Mouse (Mus musculus): ENCODE results near the gene Uchl5. TPM values are rescaled to one million over a fixed set of nuclear protein-coding genes. Genes with fewer than 3 reads are reported as not detected.

Gene Uchl5
- polyA plus RNA-seq, 1 experiment = 55.4 TPM

GRCm38 (mm10) chr1:143837681-143838080 is 60.6 kb downstream of the Uchl5 start:
- TF ChIP-seq CTCF (IDR thresholded peaks at IDR 0.05; ENCODE audit: low read depth, low read length) (no peak), POLR2A (IDR thresholded peaks at IDR 0.05; ENCODE audit: borderline replicate concordance, low read depth, low read length) (no peak)
- Histone ChIP-seq H3K27ac (ENCODE audit: insufficient read depth, low read depth, low read length) (no peak overlapping the region), H3K4me1 (ENCODE audit: control insufficient read depth, insufficient read depth, low read length) (0 out of 2 replicates have a peak, but pooled peaks cover 5% of the 10 kb centered on the region), H3K4me3 (ENCODE audit: insufficient read depth, low read length) (no peak overlapping the region)

DNA sequence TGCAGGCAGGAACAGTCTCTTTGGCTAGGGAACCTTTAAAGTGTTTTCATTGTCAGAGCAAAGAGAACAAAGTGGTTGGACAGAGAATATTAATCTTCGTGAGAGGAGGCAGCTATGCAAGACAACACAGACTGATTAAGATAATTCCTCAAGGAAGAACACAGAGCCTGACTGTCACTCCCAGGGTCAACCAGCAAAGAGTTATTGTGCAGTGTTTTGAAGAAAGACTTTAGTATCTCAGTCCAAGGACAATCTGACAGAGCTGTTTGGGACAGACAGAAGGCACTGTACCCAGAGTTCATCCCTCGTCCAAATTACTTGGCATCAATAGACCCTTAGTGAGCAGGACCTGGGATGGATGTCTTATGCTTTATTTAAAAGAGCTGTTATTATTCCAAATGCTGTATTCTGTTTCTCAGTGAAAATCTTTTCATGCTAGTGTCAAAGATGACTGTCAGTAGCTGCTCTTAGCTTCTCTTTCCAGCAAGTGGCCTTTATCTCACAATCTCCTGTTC is 61.9 kb downstream of the Uchl5 start:
- TF ChIP-seq CTCF (IDR thresholded peaks at IDR 0.05; ENCODE audit: low read depth, low read length) = no peak
- TF ChIP-seq POLR2A (IDR thresholded peaks at IDR 0.05; ENCODE audit: borderline replicate concordance, low read depth, low read length) = no peak
- H3K4me3 ChIP-seq (ENCODE audit: insufficient read depth, low read length) = no peak overlapping the region
- H3K27ac ChIP-seq (ENCODE audit: insufficient read depth, low read depth, low read length) = no peak overlapping the region

DNA sequence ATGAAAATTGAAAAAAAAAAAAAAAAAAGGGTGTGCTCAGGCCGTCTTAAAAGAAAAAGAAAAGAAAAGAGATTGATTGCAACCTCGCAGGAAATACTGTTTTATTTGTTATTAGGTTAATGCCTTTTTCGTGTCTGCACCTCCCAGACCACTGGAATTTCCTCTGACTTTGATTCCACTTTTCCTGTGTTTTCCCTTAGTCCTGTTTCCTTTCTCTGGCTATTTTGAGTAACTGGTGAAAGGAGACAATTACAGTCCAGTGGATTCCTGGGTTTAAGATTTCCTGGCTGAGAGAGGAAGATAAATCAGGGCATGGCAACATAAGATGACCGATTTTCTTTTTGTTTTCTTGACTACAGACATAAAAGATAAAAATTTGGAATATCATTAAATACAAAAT is 75.3 kb downstream of the Uchl5 start:
- H3K27ac ChIP-seq (ENCODE audit: insufficient read depth, low read depth, low read length) = no peak overlapping the region
- no peak overlapping the region for H3K4me3 ChIP-seq (ENCODE audit: insufficient read depth, low read length)
- TF ChIP-seq CTCF (IDR thresholded peaks at IDR 0.05; ENCODE audit: low read depth, low read length) = no peak
- TF ChIP-seq POLR2A (IDR thresholded peaks at IDR 0.05; ENCODE audit: borderline replicate concordance, low read depth, low read length) = no peak
- 0 out of 2 replicates have a peak, but pooled peaks cover 6% of the 10 kb centered on the region for H3K4me1 ChIP-seq (ENCODE audit: control insufficient read depth, insufficient read depth, low read length)

More for the DNA sequence above, 61.9 kb downstream of the Uchl5 start:
- 0 out of 2 replicates have a peak, but pooled peaks cover 5% of the 10 kb centered on the region for H3K4me1 ChIP-seq (ENCODE audit: control insufficient read depth, insufficient read depth, low read length)

GRCm38 (mm10) chr1:143852779-143853358 is 75.8 kb downstream of the Uchl5 start:
- Histone ChIP-seq H3K27ac (ENCODE audit: insufficient read depth, low read depth, low read length) (no peak overlapping the region), H3K4me3 (ENCODE audit: insufficient read depth, low read length) (no peak overlapping the region), H3K4me1 (ENCODE audit: control insufficient read depth, insufficient read depth, low read length) (0 out of 2 replicates have a peak, but pooled peaks cover 6% of the 10 kb centered on the region)
- TF ChIP-seq POLR2A (IDR thresholded peaks at IDR 0.05; ENCODE audit: borderline replicate concordance, low read depth, low read length) (no peak), CTCF (IDR thresholded peaks at IDR 0.05; ENCODE audit: low read depth, low read length) (no peak)

DNA sequence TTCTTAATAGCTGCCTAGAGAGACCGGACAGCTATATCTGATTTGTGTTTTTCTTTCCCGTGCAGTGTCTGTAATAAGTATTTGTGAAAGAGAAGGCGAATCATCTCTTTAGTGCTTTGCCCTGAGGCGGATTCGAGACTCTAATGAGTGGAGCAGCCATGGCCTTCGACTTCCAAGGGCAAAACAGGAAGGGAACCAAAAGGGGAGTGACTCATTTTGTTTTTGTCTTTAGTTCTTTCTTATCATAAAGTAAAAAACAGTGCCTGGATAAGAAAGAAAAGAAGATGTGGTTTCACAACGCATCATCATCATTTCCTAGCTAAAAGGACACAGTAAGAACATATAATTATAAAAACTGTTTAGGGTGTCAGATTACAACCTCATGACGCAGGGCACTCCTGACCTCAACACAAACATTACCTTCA is 76.6 kb downstream of the Uchl5 start:
- Histone ChIP-seq H3K27ac (ENCODE audit: insufficient read depth, low read depth, low read length) (no peak overlapping the region), H3K4me1 (ENCODE audit: control insufficient read depth, insufficient read depth, low read length) (0 out of 2 replicates have a peak, but pooled peaks cover 6% of the 10 kb centered on the region), H3K4me3 (ENCODE audit: insufficient read depth, low read length) (no peak overlapping the region)
- no peak for TF ChIP-seq CTCF (IDR thresholded peaks at IDR 0.05; ENCODE audit: low read depth, low read length)
- TF ChIP-seq POLR2A (IDR thresholded peaks at IDR 0.05; ENCODE audit: borderline replicate concordance, low read depth, low read length) = no peak

DNA sequence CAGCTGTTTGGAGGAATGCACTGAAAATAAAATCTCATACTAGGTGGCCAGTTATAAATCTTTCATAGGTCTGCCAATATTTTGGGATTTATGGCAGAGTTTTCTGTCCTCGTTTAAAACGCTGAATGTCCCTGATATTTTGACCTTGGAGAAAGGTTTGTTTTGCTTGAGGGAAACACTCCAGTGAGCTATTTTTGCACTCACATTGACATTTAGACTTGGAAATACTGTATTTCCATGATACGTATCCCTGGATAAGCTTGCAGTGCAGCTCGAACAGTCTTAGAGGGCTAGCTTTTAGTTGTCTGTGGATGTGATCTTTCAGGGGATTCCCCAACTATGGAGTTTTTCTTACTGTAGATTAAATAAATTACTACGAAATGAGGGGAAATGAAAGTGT is 78.6 kb downstream of the Uchl5 start:
- Histone ChIP-seq H3K4me1 (ENCODE audit: control insufficient read depth, insufficient read depth, low read length) (0 out of 2 replicates have a peak, but pooled peaks cover 6% of the 10 kb centered on the region), H3K27ac (ENCODE audit: insufficient read depth, low read depth, low read length) (no peak overlapping the region), H3K4me3 (ENCODE audit: insufficient read depth, low read length) (no peak overlapping the region)
- TF ChIP-seq POLR2A (IDR thresholded peaks at IDR 0.05; ENCODE audit: borderline replicate concordance, low read depth, low read length) = no peak
- TF ChIP-seq CTCF (IDR thresholded peaks at IDR 0.05; ENCODE audit: low read depth, low read length) = no peak

Other genes with a start within 250 kb of the Uchl5 start
- not detected in 2 replicates for gene B3galt2, start 136.6 kb upstream of the Uchl5 start, polyA plus RNA-seq (2012; ENCODE audit: insufficient read depth, insufficient read length, missing spikeins)
- 32.7 TPM in 2 replicates for gene Cdc73, start 74.4 kb upstream of the Uchl5 start, polyA plus RNA-seq (2012; ENCODE audit: insufficient read depth, insufficient read length, missing spikeins)
- 34.3 and 45.1 TPM in 2 replicates for gene Glrx2, start 60.9 kb upstream of the Uchl5 start, polyA plus RNA-seq (2012; ENCODE audit: insufficient read depth, insufficient read length, missing spikeins)
- 8.2 and 8.6 TPM in 2 replicates for gene Trove2, start 204 bp upstream of the Uchl5 start, polyA plus RNA-seq (2012; ENCODE audit: insufficient read depth, insufficient read length, missing spikeins)
- gene Rgs2, start 226.9 kb downstream of the Uchl5 start, polyA plus RNA-seq (2012; ENCODE audit: insufficient read depth, insufficient read length, missing spikeins) = 180 and 194 TPM in 2 replicates

Data from bone marrow macrophage, adult 2 months (primary cell).